Mouse (Mus musculus): ENCODE measurements around the gene Armc12.

Gene Armc12

GRCm38 (mm10) chr17:28513337-28513736 is 17.3 kb upstream of the Armc12 start:
- DNase-seq (ENCODE audit: low read depth, low spot score), result no peak

- no peak for DNase-seq (ENCODE audit: low read depth, low spot score)
Observed at GRCm38 (mm10) chr17:28513844-28514243, 16.8 kb upstream of the Armc12 start.

GRCm38 (mm10) chr17:28514555-28514954 is 16.1 kb upstream of the Armc12 start:
- DNase-seq (ENCODE audit: low read depth, low spot score), result no peak

GRCm38 (mm10) chr17:28515431-28516341 is 14.9 kb upstream of the Armc12 start:
- DNase-seq (ENCODE audit: low read depth, low spot score), result no peak

GRCm38 (mm10) chr17:28516881-28517280 is 13.7 kb upstream of the Armc12 start:
- no peak for DNase-seq (ENCODE audit: low read depth, low spot score)

- no peak for DNase-seq (ENCODE audit: low read depth, low spot score)
Observed at GRCm38 (mm10) chr17:28517441-28517955, 13.1 kb upstream of the Armc12 start, which contains the start of gene Fkbp5. TSS of gene Fkbp5 (minus strand) at chr17:28517527.

- peak; percentile 63 for DNase-seq (ENCODE audit: low read depth, low spot score)
Observed at GRCm38 (mm10) chr17:28517956-28518614, 12.5 kb upstream of the Armc12 start.

- DNase-seq (ENCODE audit: low read depth, low spot score), result peak; percentile 47
Observed at GRCm38 (mm10) chr17:28518615-28519071, 12.0 kb upstream of the Armc12 start.

GRCm38 (mm10) chr17:28519827-28520226 is 10.8 kb upstream of the Armc12 start:
- DNase-seq (ENCODE audit: low read depth, low spot score), result peak; percentile 63

GRCm38 (mm10) chr17:28520561-28520960 is 10.0 kb upstream of the Armc12 start:
- DNase-seq (ENCODE audit: low read depth, low spot score), result no peak

GRCm38 (mm10) chr17:28521071-28521726 is 9.4 kb upstream of the Armc12 start:
- DNase-seq (ENCODE audit: low read depth, low spot score), result no peak

GRCm38 (mm10) chr17:28521920-28522319 is 8.7 kb upstream of the Armc12 start:
- DNase-seq (ENCODE audit: low read depth, low spot score), result no peak

GRCm38 (mm10) chr17:28522623-28523354 is 7.8 kb upstream of the Armc12 start:
- DNase-seq (ENCODE audit: low read depth, low spot score), result peak; percentile 94

GRCm38 (mm10) chr17:28523355-28524008 is 7.1 kb upstream of the Armc12 start:
- DNase-seq (ENCODE audit: low read depth, low spot score), result peak; percentile 83

- DNase-seq (ENCODE audit: low read depth, low spot score), result no peak
Observed at GRCm38 (mm10) chr17:28524009-28524695, 6.5 kb upstream of the Armc12 start.

- DNase-seq (ENCODE audit: low read depth, low spot score), result peak; percentile 72
Observed at GRCm38 (mm10) chr17:28524831-28525430, 5.7 kb upstream of the Armc12 start.

- DNase-seq (ENCODE audit: low read depth, low spot score), result no peak
Observed at GRCm38 (mm10) chr17:28527184-28528042, 3.2 kb upstream of the Armc12 start.

- DNase-seq (ENCODE audit: low read depth, low spot score), result peak; percentile 87
Observed at GRCm38 (mm10) chr17:28528043-28528351, 2.6 kb upstream of the Armc12 start.

GRCm38 (mm10) chr17:28529116-28529515 is 1.5 kb upstream of the Armc12 start:
- no peak for DNase-seq (ENCODE audit: low read depth, low spot score)
